Mouse (Mus musculus) olfactory bulb, adult 2 months (tissue): Measurements from ENCODE around the gene St6gal1.

Source experiments
- CTCF ChIP-seq: fragments of 200-500 bp; IDR thresholded peaks from 2 replicates; pipeline ENCODE4 v1.5.1; 2012; ENCODE audit warnings: low read depth, mild to moderate bottlenecking, low read length, moderate library complexity; ENCODE audit not compliant: insufficient read depth
- POLR2A ChIP-seq: fragments of 200-500 bp; IDR thresholded peaks from 2 replicates; pipeline ENCODE4 v1.6.1; 2012; ENCODE audit warnings: mild to moderate bottlenecking, low read depth, low read length, moderate library complexity; ENCODE audit not compliant: insufficient read depth

GRCm38 (mm10) chr16:23291521-23291920, 67.0 kb downstream of the St6gal1 start:
- TF ChIP-seq POLR2A, result no peak
- no peak for TF ChIP-seq CTCF
